Mouse (Mus musculus) neural tube, embryonic 12.5 days (tissue): ENCODE results near the gene Hibadh. TPM values are rescaled to one million over a fixed set of nuclear protein-coding genes. Genes with fewer than 3 reads are reported as not detected.
A peak's percentile ranks its signal among the peaks of the same experiment; 100 is the strongest.
"Not testable (repeated sequence)": the region's sequence is repeated elsewhere in the genome, so short reads cannot be mapped to it uniquely, and the experiment has no call there.

ENCODE experiments used
- ATAC-seq: fragments of 200-750 bp; cut with Nextera tagmentation; 2 replicates; pipeline ENCODE4 v1.8.0; 2017; ENCODE audit warnings: low read depth, mild to moderate bottlenecking, moderate TSS enrichment, moderate library complexity; ENCODE audit not compliant: low FRiP score
- H3K27ac ChIP-seq: fragments of 300-500 bp; sonication (generic); 2 replicates; pipeline ENCODE4 v1.5.1; 2016
- H3K27me3 ChIP-seq: fragments of 300-500 bp; sonication (generic); replicated peaks from 2 replicates; pipeline ENCODE4 v1.6.1; 2016; ENCODE audit warnings: mild to moderate bottlenecking
- H3K36me3 ChIP-seq: fragments of 300-500 bp; sonication (generic); 2 replicates; pipeline ENCODE4 v1.6.1; 2016; ENCODE audit warnings: mild to moderate bottlenecking
- H3K4me1 ChIP-seq: fragments of 300-500 bp; sonication (generic); 2 replicates; pipeline ENCODE4 v1.6.1; 2016
- H3K4me2 ChIP-seq: fragments of 300-500 bp; sonication (generic); replicated peaks from 2 replicates; pipeline ENCODE4 v1.6.1; 2016; ENCODE audit warnings: mild to moderate bottlenecking
- H3K4me3 ChIP-seq: fragments of 300-500 bp; sonication (generic); 2 replicates; pipeline ENCODE4 v1.5.1; 2016
- H3K9ac ChIP-seq: fragments of 300-500 bp; sonication (generic); 2 replicates; pipeline ENCODE4 v1.6.1; 2016; ENCODE audit warnings: mild to moderate bottlenecking
- H3K9me3 ChIP-seq: fragments of 300-500 bp; sonication (generic); 2 replicates; pipeline ENCODE4 v1.6.1; 2016; ENCODE audit warnings: mild to moderate bottlenecking
- WGBS: fragments of 180-500 bp; shearing (Covaris S2); methylation state at CpG from one replicate; pipeline ENCODE4 v1.1.7; 2016; 5-methylcytosine and 5-hydroxymethylcytosine counted together
- polyA plus RNA-seq: library from polyadenylated mRNA; unstranded; fragments of >200 nt; fragmentation: Nextera tagmentation; extraction: Ambion mirVana; gene quantifications from 2 replicates; pipeline ENCODE4 v1.2.1, GENCODE M21; 2016

The Hibadh gene
- polyA plus RNA-seq, 1 experiment from 2014 or later, result 63.8 TPM

DNA sequence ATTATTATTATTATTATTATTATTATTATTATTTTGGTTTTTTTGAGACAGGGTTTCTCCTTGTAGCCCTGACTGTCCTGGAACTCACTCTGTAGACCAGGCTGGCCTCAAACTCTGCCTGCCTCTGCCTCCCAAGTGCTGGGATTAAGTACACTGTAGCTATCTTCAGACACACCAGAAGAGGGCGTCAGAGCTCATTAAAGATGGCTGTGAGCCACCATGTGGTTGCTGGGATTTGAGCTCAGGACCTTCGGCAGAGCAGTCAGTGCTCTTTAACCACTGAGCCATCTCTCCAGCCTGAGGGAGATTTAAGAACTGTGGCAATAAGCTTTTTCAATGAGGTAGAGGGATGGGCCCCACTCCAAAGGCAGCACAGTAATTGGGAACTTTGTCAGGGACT lies 29.7 kb upstream of the Hibadh start:
- H3K4me2 ChIP-seq, H3K9ac ChIP-seq, H3K27me3 ChIP-seq, H3K36me3 ChIP-seq, H3K9me3 ChIP-seq, H3K4me1 ChIP-seq, ATAC-seq, H3K4me3 ChIP-seq, H3K27ac ChIP-seq: not testable (repeated sequence)
- WGBS, result 54% methylated on average over 2 of the region's 2 CpGs

DNA sequence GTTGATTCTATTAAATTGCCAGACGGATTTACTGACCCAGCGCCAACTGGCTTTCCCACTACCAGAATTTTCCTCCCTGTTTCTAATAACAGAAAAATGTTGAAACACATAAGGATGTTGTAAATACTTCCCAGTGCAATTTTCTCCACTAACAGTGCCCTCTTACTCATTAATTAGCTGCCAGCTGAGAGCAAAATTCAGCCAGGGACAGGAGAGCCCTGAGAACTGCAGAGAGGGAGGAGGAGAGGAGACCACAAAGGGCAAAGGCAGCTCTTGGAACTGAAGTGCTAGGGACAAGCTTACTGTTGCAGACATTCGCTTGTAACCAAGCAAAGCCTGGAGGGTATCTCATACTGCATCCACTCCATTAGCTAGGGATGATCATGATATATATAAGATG lies 27.5 kb upstream of the Hibadh start:
- WGBS, result 75% methylated on average over 3 of the region's 3 CpGs
- Histone ChIP-seq H3K36me3 (no peaks in the 10 kb centered on the region), H3K9me3 (no peaks in the 10 kb centered on the region), H3K9ac (no peak overlapping the region), H3K4me3 (no peak overlapping the region), H3K4me1 (no peaks in the 10 kb centered on the region), H3K27ac (no peak overlapping the region), H3K4me2 (no peak overlapping the region), H3K27me3 (no peaks in the 10 kb centered on the region)
- no peak for ATAC-seq

DNA sequence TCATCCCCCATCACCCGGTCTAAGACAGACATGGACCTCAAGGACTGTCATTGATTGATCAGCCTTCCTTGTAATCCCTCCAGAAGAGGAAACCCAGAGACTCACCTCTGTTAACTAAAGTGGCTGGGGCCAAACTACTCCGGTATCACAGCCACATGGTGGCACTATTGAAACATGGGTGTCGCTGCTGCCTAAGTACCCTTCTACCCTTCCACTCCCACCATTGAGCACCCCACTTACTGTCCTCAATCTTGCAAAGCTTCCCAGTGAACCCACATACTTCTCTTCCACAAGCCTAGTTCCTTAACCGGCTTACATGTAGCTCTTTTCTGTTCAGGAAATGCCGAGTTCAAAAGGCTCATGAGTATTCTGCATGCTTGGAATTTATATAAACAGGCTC lies 22.8 kb upstream of the Hibadh start:
- Histone ChIP-seq H3K4me2 (no peak overlapping the region), H3K9me3 (0 out of 2 replicates have a peak, but pooled peaks cover 3% of the 10 kb centered on the region), H3K4me3 (no peak overlapping the region), H3K27me3 (no peaks in the 10 kb centered on the region), H3K9ac (no peak overlapping the region), H3K27ac (no peak overlapping the region), H3K36me3 (no peaks in the 10 kb centered on the region), H3K4me1 (no peaks in the 10 kb centered on the region)
- WGBS, result 48% methylated on average over 5 of the region's 5 CpGs
- ATAC-seq, result no peak

DNA sequence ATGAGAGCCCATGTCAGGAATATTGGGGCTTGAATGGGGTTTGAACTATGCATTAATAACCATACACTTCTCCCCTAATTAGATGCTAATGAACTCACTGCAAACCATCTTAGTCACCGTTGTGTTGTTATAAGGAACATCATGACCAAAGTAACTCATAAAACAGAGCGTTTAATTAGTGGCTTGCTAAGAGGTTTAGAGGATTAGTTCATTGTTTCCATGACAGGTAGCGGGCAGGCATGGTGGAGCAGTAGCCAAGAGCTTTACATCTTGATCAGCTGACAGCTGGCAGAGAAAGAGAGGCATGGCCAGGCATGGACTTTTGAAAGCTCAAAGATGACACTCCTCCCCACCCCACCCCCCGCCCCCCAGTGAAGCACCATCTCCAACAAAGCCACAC lies 15.1 kb upstream of the Hibadh start:
- Histone ChIP-seq H3K9ac (no peak overlapping the region), H3K36me3 (no peaks in the 10 kb centered on the region), H3K4me3 (no peak overlapping the region), H3K4me2 (no peak overlapping the region), H3K9me3 (0 out of 2 replicates have a peak, but pooled peaks cover 4% of the 10 kb centered on the region), H3K27me3 (no peaks in the 10 kb centered on the region), H3K4me1 (no peaks in the 10 kb centered on the region), H3K27ac (no peak overlapping the region)
- no peak for ATAC-seq
- 84% methylated on average over 4 of the region's 4 CpGs for WGBS

GRCm38 (mm10) chr6:52648806-52649205 lies 8.6 kb upstream of the Hibadh start:
- Histone ChIP-seq H3K4me1 (no peaks in the 10 kb centered on the region), H3K27me3 (no peaks in the 10 kb centered on the region), H3K36me3 (no peaks in the 10 kb centered on the region), H3K9ac (no peak overlapping the region), H3K9me3 (no peaks in the 10 kb centered on the region), H3K27ac (no peak overlapping the region), H3K4me2 (no peak overlapping the region), H3K4me3 (no peak overlapping the region)
- WGBS, result 80% methylated on average over 11 of the region's 11 CpGs
- ATAC-seq, result no peak

DNA sequence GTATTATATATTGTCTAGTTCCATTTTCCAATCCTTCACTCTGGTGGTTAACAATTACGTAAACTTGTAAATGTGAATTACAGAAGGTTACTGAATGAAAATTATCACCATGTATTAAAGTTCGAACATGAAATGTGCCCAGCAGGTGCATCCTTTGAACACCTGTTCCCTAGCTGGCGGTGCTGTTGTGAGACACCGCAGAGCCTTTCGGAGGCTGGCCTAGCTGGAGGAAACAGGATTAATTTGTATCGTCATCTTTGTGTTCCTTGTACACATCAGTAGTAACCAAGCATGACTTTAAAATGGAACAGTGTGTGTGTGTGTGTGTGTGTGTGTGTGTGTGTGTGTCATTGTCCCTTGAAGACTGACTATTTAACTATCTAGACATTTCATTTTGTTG lies 7.8 kb upstream of the Hibadh start:
- ATAC-seq, result no peak
- H3K9me3 ChIP-seq, result no peaks in the 10 kb centered on the region
- no peak overlapping the region for H3K4me3 ChIP-seq
- no peak overlapping the region for H3K4me2 ChIP-seq
- no peaks in the 10 kb centered on the region for H3K27me3 ChIP-seq
- no peak overlapping the region for H3K9ac ChIP-seq
- WGBS, result 97% methylated on average over 6 of the region's 6 CpGs
- H3K27ac ChIP-seq, result no peak overlapping the region
- no peaks in the 10 kb centered on the region for H3K4me1 ChIP-seq
- H3K36me3 ChIP-seq, result no peaks in the 10 kb centered on the region

- WGBS, result 27% methylated on average over 5 of the region's 5 CpGs
- H3K4me1 ChIP-seq, result peaks cover 12% of the 10 kb centered on the region; the same call in 1 of the 2 replicates
- H3K27me3 ChIP-seq, result no peaks in the 10 kb centered on the region
- no peaks in the 10 kb centered on the region for H3K9me3 ChIP-seq
- H3K36me3 ChIP-seq, result no peaks in the 10 kb centered on the region
- no peak overlapping the region for H3K9ac ChIP-seq
- H3K27ac ChIP-seq, result no peak overlapping the region
- H3K4me3 ChIP-seq, result no peak overlapping the region
- no peak overlapping the region for H3K4me2 ChIP-seq
- ATAC-seq, result no peak
These were observed 5.7 kb upstream of the Hibadh start for GRCm38 (mm10) chr6:52645926-52646325.

DNA sequence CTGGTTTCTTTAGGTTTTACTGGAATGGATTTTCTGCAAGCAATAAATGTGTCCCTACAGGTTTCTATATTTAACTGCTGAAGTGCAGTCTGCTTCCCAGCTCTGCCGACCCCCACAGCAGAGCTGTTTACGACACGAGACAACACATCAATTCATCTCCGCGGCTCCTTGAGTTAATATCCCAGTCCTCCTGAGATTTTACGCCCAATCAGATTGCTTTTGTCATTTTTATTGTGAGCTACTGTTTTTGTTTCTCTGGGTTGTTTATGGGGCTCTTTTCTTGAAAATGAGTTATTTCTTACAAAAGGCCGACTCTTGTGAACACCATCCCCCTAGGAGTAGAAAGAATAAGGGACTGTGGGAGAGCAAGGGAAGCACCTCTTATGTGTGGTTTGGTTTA lies 2.0 kb upstream of the Hibadh start:
- no peak for ATAC-seq
- peak overlapping the region; percentile 39 for H3K4me2 ChIP-seq

GRCm38 (mm10) chr6:52641076-52641475 lies 887 bp upstream of the Hibadh start:
- no peaks in the 10 kb centered on the region for H3K36me3 ChIP-seq
- H3K9ac ChIP-seq, result no peak overlapping the region
- H3K27me3 ChIP-seq, result no peaks in the 10 kb centered on the region
- H3K4me2 ChIP-seq, result no peak overlapping the region
- no peak for ATAC-seq
- H3K27ac ChIP-seq, result no peak overlapping the region
- H3K4me3 ChIP-seq, result no peak overlapping the region
- no peaks in the 10 kb centered on the region for H3K9me3 ChIP-seq
- H3K4me1 ChIP-seq, result peaks cover 20% of the 10 kb centered on the region
- 63% methylated on average over 3 of the region's 3 CpGs for WGBS

More for the DNA sequence above, 2.0 kb upstream of the Hibadh start:
- H3K9me3 ChIP-seq, result no peaks in the 10 kb centered on the region
- 6% methylated on average over 7 of the region's 7 CpGs for whole genome bisulfite sequencing
- no peak overlapping the region for H3K27ac ChIP-seq
- no peak overlapping the region for H3K4me3 ChIP-seq
- H3K27me3 ChIP-seq, result no peaks in the 10 kb centered on the region
- no peaks in the 10 kb centered on the region for H3K36me3 ChIP-seq
- H3K4me1 ChIP-seq, result peaks cover 20% of the 10 kb centered on the region
- H3K9ac ChIP-seq, result no peak overlapping the region

DNA sequence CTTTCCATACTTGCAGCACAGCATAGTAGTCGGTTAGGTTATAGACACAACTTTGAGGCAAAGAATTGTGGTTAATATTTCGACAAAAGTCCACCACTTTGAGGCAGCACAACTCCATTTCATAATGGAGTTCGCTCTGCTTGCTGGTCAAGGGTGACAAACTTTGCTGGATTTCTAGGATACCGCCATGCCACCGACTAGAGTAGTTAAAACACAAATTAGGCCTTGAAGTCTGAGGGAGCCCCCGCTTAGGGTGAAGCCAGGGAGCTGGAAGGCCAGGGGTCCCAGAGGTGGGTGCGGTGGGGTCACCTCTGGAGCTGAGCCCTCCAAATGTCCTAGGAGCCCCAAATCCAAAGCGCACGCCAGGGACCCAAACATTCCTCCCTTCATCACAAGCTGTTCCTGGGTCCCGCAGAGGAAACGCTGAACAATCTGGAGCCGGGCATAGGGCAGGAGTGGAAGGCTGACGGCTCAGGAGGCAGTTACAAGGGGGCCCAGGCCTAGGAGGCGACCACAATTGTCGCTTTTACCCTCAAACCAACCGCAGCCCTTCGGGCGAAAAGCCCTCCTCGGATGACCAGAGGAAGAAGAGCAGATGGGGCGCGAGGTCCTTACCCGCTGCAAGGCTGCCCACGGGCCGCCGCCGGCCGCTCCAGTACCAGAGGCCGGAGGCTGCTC lies 504 bp downstream of the Hibadh start:
- 3% methylated on average over 28 of the region's 28 CpGs for WGBS
- Histone ChIP-seq H3K4me2 (peak overlapping the region; percentile 89), H3K36me3 (no peaks in the 10 kb centered on the region), H3K9ac (peak overlapping the region; percentile 81), H3K27me3 (no peaks in the 10 kb centered on the region), H3K27ac (no peak overlapping the region), H3K4me3 (peak overlapping the region; percentile 80), H3K9me3 (no peaks in the 10 kb centered on the region), H3K4me1 (peaks cover 20% of the 10 kb centered on the region)
- ATAC-seq, result no peak; the same call in 1 of the 2 replicates

DNA sequence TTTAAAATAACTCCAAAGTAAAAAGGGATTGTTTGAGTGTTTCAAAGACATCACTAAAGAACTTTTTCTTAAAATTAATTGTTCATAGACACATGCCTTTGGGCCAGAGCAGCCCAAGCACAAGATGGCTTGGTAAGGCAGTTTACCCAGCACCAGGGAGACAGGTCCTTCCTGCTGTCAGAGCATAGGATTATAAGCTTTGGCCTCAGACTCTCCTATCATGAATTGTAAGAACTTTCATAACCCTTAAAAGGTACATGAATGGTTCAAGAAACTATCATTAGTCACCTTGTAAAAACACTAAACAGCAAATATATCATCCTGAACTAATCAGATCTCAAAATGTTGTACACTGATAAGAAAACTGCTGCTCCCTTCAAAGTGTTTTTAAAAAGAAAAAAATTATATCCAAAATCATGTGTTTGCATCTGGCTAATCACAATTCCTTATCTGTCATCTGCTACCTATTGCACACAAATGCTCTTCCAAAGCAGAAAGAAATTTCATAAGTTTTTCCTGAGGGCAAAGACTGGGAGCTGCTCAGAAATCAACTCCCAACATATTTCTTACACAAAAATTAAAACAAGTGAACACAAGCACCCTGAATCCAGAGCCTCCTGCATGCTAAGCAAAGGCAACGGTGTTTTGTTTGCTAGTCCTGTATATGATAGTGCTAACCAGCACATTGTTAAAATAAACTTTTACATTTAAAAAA lies 1.6 kb downstream of the Hibadh start:
- WGBS, result 85% methylated on average over 1 of the region's 1 CpGs
- Histone ChIP-seq H3K27ac (no peak overlapping the region), H3K9me3 (no peaks in the 10 kb centered on the region), H3K36me3 (no peaks in the 10 kb centered on the region), H3K4me1 (peaks cover 20% of the 10 kb centered on the region), H3K4me3 (no peak overlapping the region), H3K27me3 (no peaks in the 10 kb centered on the region), H3K4me2 (peak overlapping the region; percentile 89), H3K9ac (no peak overlapping the region)
- no peak for ATAC-seq

GRCm38 (mm10) chr6:52637337-52637736 lies 2.9 kb downstream of the Hibadh start:
- no peak overlapping the region for H3K9ac ChIP-seq

DNA sequence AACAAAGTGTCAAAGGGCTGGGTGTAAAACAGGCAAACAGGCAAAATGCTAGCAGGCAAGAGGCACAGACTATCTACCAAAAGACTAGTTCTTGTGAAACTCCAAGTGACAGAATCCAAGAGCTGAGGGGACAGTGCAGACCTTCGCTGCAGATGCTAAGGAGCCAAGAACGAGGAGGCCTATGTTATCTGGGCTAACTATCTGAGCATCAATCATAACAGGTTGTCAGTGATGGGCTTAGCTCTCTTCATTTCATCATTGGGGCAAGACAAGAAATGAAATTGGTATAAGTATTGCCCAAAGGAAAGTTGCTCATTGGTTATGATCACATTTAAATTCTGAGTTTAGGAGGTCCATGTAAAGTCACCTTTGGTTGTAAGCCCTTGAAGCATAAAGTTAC lies 4.8 kb downstream of the Hibadh start:
- ATAC-seq, result no peak
- H3K27me3 ChIP-seq, result no peaks in the 10 kb centered on the region
- peaks cover 8% of the 10 kb centered on the region for H3K4me1 ChIP-seq
- no peak overlapping the region for H3K4me2 ChIP-seq
- H3K9ac ChIP-seq, result no peak overlapping the region
- no peak overlapping the region for H3K4me3 ChIP-seq
- WGBS, result 94% methylated on average over 2 of the region's 2 CpGs
- no peaks in the 10 kb centered on the region for H3K36me3 ChIP-seq
- H3K9me3 ChIP-seq, result no peaks in the 10 kb centered on the region
- H3K27ac ChIP-seq, result no peak overlapping the region

More at GRCm38 (mm10) chr6:52637337-52637736, 2.9 kb downstream of the Hibadh start:
- no peaks in the 10 kb centered on the region for H3K27me3 ChIP-seq
- no peak overlapping the region for H3K27ac ChIP-seq
- no peaks in the 10 kb centered on the region for H3K9me3 ChIP-seq
- no peaks in the 10 kb centered on the region for H3K36me3 ChIP-seq
- H3K4me3 ChIP-seq, result no peak overlapping the region
- no peak overlapping the region for H3K4me2 ChIP-seq
- no peak for ATAC-seq
- peaks cover 14% of the 10 kb centered on the region for H3K4me1 ChIP-seq
- 91% methylated on average over 4 of the region's 4 CpGs for WGBS
